Mouse (Mus musculus) heart, postnatal 36 days (tissue): ENCODE measurements around the gene Grk5. TPM values are rescaled to one million over a fixed set of nuclear protein-coding genes. Genes with fewer than 3 reads are reported as not detected.

Experiments used
- DNase-seq, 2 experiments: peaks; one replicate each; pipeline ENCODE4 v3.0.0; 2021 to 2022
- intact Hi-C: fragments of 180-260 bp; cut with DNase I; formaldehyde crosslinking; loops from one replicate; pipeline ENCODE4 v1.15.1; 2025
- total RNA-seq, 2 experiments: library from RNA; stranded (reverse); gene quantifications; 2 replicates each; pipeline ENCODE4 v1.2.3; 2021

Gene Grk5
- total RNA-seq, 2 experiments from 2014 or later = 20.9 to 29.6 TPM

- no peak for DNase-seq
- intact Hi-C loops = no loop called here
Observed at GRCm38 (mm10) chr19:60967909-60968308, 78.4 kb downstream of the Grk5 start.

GRCm38 (mm10) chr19:60970406-60970805 lies 80.9 kb downstream of the Grk5 start:
- DNase-seq = no peak
- intact Hi-C loops = no loop called here

DNA sequence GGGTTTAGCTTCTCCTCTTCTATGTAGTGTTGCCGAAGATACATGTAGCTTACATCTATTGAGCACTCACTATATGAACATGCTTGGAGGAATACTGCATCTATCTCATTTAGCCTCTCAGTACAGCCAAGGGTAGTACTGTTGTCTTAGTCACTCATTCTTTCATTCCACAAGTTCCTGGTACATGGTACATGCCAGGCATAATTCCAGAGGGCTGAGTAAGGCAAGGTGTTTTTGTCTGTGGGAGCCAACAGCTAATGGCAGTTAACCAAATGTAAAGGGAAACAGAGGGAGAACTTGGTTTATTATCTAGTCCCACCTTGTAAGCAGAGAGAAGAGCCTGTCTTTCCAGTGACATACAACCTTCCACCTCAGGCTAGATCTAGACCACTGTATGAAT lies 82.0 kb downstream of the Grk5 start:
- intact Hi-C loops = no loop called here
- DNase-seq = no peak

DNA sequence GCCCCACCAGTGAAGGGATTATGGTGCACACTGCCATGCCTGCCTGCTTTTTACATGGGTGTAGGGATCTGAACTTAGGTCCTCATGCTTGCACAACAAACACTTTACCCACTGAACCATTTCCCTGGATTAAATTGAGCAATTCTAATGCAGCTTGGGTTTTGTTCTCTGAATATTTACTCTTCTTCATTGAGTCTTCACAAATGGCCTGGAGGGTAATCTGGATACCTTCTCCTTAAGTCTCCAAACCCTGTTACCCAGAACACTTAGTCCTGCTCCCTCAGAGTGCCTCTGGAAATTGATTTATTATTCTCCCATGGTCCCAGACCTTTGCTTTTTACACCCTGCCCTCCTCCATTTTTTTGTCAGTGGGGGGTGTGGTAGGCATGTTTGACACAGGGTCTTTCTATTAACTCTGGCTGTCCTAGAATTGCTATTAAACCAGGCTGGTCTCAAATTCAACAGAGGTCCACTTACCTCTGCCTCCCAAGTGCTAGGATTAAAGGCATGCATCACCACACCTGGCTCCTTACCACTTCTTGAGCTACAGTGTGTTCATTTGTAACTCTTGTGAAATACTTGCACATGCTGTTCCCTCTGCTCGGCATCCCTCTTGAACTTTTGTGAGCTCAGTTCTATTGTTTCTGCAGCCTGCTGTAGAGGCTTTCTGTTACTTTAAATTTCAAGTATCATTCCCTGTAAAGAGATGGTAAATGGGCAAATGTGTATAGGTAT lies 82.9 kb downstream of the Grk5 start:
- DNase-seq = no peak
- intact Hi-C loops = no loop called here

DNA sequence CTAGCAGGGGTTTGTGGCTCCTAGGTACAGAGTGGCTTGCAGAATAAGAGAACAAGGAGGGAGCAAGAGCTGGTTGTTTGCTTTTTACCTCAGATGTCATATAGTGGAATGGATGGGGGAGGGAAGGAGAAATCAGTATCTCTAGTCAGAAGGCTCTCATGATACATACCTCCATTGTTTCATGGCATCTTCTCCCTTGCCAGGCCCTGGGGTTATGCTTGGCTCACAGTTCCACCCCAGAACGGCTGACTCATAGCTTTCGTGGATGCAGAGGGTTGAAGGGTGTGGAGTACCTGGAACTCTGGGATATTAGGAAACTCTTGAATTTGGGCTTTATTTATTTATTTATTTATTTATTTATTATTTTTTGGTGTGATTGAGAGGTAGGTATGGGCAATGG lies 84.0 kb downstream of the Grk5 start:
- DNase-seq = no peak
- intact Hi-C loops = no loop called here

- no peak for DNase-seq
- intact Hi-C loops = no loop called here
Observed at GRCm38 (mm10) chr19:60979581-60979980, 90.0 kb downstream of the Grk5 start.

GRCm38 (mm10) chr19:60981391-60981790 lies 91.8 kb downstream of the Grk5 start:
- intact Hi-C loops = no loop called here
- DNase-seq = no peak

GRCm38 (mm10) chr19:60981894-60982293 lies 92.3 kb downstream of the Grk5 start:
- intact Hi-C loops = no loop called here
- DNase-seq = no peak

- intact Hi-C loops = no loop called here
Observed at GRCm38 (mm10) chr19:60989766-60990165, 100.2 kb downstream of the Grk5 start.

GRCm38 (mm10) chr19:60994214-60994613 lies 104.7 kb downstream of the Grk5 start:
- no peak for DNase-seq
- intact Hi-C loops = no loop called here

More at GRCm38 (mm10) chr19:60989766-60990165, 100.2 kb downstream of the Grk5 start:
- DNase-seq = no peak

GRCm38 (mm10) chr19:60994845-60995244 lies 105.3 kb downstream of the Grk5 start:
- no peak for DNase-seq
- intact Hi-C loops = loop anchor here (5.0 kb wide), 1 partner anchor 103 kb away; no protein-coding TSS in a partner anchor

GRCm38 (mm10) chr19:60997784-60998183 lies 108.2 kb downstream of the Grk5 start:
- intact Hi-C loops = loop anchor here (5.0 kb wide), 1 partner anchor 105 kb away; no protein-coding TSS in a partner anchor
- no peak for DNase-seq

DNA sequence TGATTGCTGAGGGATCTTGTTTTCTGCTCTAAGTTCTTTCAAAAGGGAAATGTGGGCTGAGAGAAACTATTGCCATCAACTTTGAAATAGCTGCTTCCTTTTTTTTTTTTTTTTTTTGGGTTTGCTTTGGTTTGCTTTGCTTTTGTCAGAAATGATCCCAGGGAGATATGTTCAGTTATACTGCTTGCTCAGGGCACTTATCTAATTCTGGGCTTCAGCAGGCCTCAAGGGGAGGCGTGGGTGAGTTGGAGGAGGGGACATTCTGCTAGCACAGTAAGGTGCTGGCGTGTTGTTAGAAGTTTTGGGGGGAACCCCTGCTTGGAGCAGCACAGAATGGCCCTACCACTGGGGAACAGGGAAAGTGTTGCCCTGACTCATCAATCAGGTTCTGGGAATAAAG lies 110.1 kb downstream of the Grk5 start:
- DNase-seq = no peak
- intact Hi-C loops = loop anchor here (5.0 kb wide), 1 partner anchor 107 kb away; no protein-coding TSS in a partner anchor

- intact Hi-C loops = no loop called here
- DNase-seq = no peak
Observed at GRCm38 (mm10) chr19:61000958-61001357, 111.4 kb downstream of the Grk5 start.

DNA sequence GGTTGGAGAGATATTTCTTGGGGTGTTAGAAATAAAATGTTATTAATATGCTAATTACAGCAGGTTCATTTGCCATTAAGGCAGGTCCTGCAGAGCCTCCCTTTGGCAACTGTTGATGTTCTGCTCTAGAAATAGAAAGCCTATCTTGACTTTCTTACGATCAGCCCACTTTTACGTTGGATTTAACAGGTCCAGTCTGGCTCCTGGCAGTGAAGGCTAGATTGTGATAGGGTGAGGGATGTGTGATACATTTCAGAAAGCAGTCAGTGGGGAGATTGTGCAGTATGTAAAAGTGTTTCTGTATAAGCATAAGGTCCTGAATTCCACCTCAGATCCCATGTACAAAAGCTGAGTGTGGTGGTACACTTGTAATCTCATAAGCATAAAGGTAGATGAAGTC lies 119.7 kb downstream of the Grk5 start:
- DNase-seq = no peak
- intact Hi-C loops = loop anchor here (5.0 kb wide), 1 partner anchor 67 kb away; no protein-coding TSS in a partner anchor

DNA sequence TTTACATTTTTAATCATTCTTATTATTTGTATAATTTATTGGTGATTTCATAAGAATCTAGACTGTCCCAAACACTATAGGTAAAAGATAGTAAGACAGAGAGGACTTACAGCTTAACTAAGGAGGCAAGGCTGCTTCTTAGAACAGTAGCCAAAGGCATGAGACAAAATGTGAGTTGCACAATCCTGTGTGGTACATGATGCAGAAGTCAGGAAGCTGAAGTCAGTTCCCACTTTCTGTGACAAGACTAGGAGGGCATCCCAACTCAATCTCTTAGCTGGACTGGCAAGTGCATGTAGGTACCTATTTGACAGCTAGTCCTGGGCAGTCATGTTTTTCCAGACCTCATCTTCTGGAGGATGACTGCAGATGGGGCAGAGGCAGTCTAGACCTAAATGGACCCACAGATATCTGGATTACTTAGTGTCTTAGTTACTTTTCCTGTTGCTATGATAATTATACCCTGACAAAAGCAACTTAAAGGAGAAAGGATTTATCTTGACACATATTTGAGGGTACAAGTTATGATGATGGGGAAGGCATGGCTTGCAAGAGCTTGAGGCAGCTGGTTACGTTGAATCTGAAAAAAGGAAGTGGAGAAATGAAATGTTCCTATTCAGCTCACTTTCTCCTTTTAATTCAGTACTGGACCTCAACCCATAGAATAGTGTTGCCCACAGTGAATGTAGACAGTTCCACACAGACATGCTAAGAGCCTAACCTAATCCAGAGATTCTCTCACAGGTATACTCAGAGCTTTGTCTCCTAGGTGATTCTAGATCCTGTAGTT lies 128.1 kb downstream of the Grk5 start:
- intact Hi-C loops = no loop called here
- no peak for DNase-seq

GRCm38 (mm10) chr19:61021502-61021901 lies 132.0 kb downstream of the Grk5 start:
- intact Hi-C loops = no loop called here
- DNase-seq = no peak

DNA sequence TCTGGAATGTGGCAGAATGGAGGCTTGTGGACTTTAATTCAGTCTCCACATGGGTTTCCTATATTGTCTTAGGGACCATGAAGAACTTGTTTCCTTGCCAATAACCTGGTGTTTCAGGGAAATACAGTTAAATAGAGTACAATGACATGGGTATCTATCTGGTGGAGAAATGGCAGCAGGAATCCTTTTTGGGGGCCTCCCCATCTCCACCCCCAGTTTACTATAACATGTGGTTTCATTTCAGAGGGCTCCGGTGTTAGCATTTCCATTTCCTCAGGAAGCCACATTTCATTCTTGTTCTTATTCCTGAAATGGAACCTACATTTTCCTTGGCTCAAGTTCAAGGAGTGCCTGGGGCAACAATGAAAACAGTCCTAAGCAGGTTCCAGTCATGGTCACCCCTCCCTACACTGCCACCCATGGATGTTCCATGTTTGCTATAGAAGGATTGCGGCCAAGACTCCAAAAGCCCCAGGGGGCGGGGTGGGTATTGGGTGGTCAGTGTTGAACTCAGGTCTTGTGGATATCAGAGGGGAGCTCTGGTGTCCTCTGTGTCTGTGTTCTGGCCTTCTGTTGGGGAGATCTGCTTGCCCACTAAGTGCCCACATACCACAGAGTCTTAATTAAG lies 132.5 kb downstream of the Grk5 start:
- intact Hi-C loops = no loop called here
- no peak for DNase-seq

DNA sequence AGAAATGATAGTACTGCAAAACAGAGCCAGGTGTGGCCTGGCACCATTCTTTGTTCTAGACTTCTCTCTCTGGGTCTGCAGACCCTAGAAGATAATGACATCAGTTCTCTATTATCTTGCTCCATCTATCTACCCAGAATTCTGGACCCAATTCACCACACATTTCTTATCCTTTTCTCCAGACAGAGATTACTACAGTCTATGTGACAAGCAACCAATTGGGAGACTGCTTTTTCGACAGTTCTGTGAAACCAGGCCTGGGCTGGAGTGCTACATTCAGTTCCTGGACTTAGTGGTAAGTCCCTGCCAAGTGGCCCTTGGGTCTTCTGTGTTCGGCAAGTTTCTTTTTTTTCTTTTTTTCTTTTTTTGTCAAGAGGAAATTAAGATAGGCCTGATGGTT lies 142.0 kb downstream of the Grk5 start:
- intact Hi-C loops = no loop called here
- no peak for DNase-seq

DNA sequence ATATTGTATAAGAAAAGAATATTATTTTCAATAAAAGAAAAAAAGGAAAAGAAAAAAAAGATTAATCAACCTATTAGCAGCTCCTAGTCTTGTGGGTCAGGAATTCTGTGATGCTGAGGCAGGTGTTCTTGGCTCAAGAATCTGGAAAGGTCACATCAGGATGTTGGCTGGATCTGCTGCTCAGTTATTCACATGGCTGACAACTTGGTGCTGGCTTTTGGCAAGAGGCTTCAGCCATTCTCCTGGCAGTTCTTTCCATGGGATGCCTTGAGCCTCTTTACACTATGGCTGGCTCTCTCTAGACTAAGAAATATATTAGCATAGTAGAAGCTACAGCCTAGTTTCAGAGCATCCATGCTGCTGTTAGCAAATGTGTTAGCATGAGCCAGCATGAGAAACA lies 149.6 kb downstream of the Grk5 start:
- intact Hi-C loops = no loop called here
- DNase-seq = no peak

DNA sequence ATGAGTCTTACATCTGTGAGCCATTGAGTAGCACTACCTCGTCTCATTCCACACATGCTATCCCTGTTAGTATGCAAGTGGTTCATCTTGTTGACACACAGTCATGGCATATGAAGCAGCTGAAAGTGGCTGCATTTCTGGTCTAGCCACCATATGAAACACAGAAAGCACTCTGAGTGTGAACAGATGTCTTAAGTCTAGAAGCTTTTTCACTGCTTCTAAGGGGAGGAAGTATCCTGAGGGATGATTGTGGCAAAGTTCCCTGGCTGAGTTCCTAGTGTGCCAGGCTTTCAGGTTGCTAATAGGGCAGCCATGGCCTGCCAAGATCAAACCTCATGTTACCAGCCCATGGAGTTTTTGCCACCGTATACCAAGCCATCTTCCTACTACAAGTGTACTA lies 159.1 kb downstream of the Grk5 start:
- intact Hi-C loops = no loop called here
- no peak for DNase-seq
